ENCODE assay signal across 20 mouse cellular contexts in the genomic region with DNA sequence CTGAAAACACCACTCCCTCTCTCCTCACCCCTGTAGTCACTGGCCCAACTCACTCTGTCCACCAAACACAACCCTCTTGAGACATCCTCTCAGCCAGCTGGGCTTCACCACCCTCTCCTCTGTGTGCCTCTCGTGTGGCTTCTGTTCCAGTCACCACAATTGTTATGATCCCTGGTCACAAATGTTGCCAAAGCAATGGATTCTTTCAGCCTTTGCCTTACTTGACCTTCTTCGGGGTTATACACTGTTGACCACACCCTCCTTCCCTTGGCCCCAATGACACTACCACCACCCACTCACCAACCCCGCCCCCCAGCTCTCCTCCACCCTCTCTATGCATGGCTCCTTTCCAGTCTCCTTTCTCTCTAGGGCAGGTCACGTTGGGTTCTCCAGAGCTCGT. TPM values are rescaled to one million over a fixed set of nuclear protein-coding genes. Genes with fewer than 3 reads are reported as not detected.
DNase-seq lines count a peak whose midpoint lies in the region; ATAC-seq lines count a peak whose summit lies in the region.
"Had no signal": no experiment of that assay in that cellular context is flagged by ENCODE, and none has a peak within 500 bp of the region (broad histone marks: within the 10 kb centered on the region; RNA-seq: fewer than 3 reads in every experiment).

No protein-coding gene starts in this region.

- H3K9me3 ChIP-seq in liver, embryonic 11.5 days (ENCODE audit: control insufficient read depth, low read length), result no peaks in the 10 kb centered on the region
- H3K9me3 ChIP-seq: embryonic facial prominence, embryonic 12.5 days; forebrain, embryonic 15.5 days; kidney, embryonic 15.5 days; liver, embryonic 13.5 days had no signal

- peak; percentile 73 for DNase-seq in adrenal gland, postnatal 14 days
- no peak for DNase-seq in adrenal gland, postnatal 4 days (ENCODE audit: low spot score in 2 of 2)
- peak; percentile 19 for DNase-seq in ES-CJ7 (ENCODE audit: low read depth, low spot score)
- DNase-seq in gastrocnemius, postnatal 25 days, result peak; percentile 74
- DNase-seq in lung, postnatal 14 days, result peak; percentile 68
- DNase-seq in liver, embryonic 11.5 days (ENCODE audit: low spot score), result no peak
- no peak for DNase-seq in thymus, postnatal 10 days (ENCODE audit: low spot score in 2 of 2)
- no peak for DNase-seq in right cerebral cortex, postnatal 10 days (ENCODE audit: low spot score in 2 of 2)
- DNase-seq: cerebellum, postnatal 14 days; layer of hippocampus, adult 9-11 months; liver, embryonic 13.5 days; spleen, adult 18-20 months; thymus, adult 18-20 months had no signal

- no peak overlapping the region for H3K9ac ChIP-seq in liver, embryonic 11.5 days (ENCODE audit: low read depth, low read length)
- H3K9ac ChIP-seq: embryonic facial prominence, embryonic 12.5 days; forebrain, embryonic 15.5 days; heart, embryonic 13.5 days; kidney, embryonic 15.5 days; liver, embryonic 13.5 days had no signal

- H3K27ac ChIP-seq in liver, embryonic 11.5 days (ENCODE audit: low read depth, low read length), result no peak overlapping the region
- H3K27ac ChIP-seq: embryonic facial prominence, embryonic 12.5 days; forebrain, embryonic 15.5 days; heart, embryonic 13.5 days; kidney, embryonic 15.5 days; liver, embryonic 13.5 days had no signal

- H3K27me3 ChIP-seq in liver, embryonic 11.5 days (replicated peaks; ENCODE audit: control insufficient read depth, insufficient read depth, low read length), result no peaks in the 10 kb centered on the region
- H3K27me3 ChIP-seq: embryonic facial prominence, embryonic 12.5 days; forebrain, embryonic 15.5 days; heart, embryonic 13.5 days; kidney, embryonic 15.5 days; liver, embryonic 13.5 days had no signal

- no peak overlapping the region for H3K4me3 ChIP-seq in liver, embryonic 11.5 days (ENCODE audit: low read depth, low read length)
- H3K4me3 ChIP-seq: embryonic facial prominence, embryonic 12.5 days; forebrain, embryonic 15.5 days; heart, embryonic 13.5 days; kidney, embryonic 15.5 days; liver, embryonic 13.5 days; megakaryocyte, embryonic 14.5 days; myocyte had no signal

- 83% methylated on average over 5 of the region's 5 CpGs for WGBS in liver, embryonic 11.5 days

- H3K4me1 ChIP-seq in liver, embryonic 11.5 days (replicated peaks; ENCODE audit: control insufficient read depth, insufficient read depth, low read length), result no peaks in the 10 kb centered on the region
- H3K4me1 ChIP-seq: embryonic facial prominence, embryonic 12.5 days; liver, embryonic 13.5 days had no signal

- ATAC-seq in liver, embryonic 11.5 days (replicated peaks; ENCODE audit: low FRiP score), result no peak
- ATAC-seq: forebrain, embryonic 15.5 days; hindbrain, embryonic 16.5 days had no signal

- no peaks in the 10 kb centered on the region for H3K36me3 ChIP-seq in liver, embryonic 11.5 days (ENCODE audit: control insufficient read depth, insufficient read depth, low read length)
- H3K36me3 ChIP-seq: embryonic facial prominence, embryonic 12.5 days; forebrain, embryonic 15.5 days; heart, embryonic 13.5 days; kidney, embryonic 15.5 days; liver, embryonic 13.5 days had no signal

- H3K4me2 ChIP-seq in liver, embryonic 11.5 days, result no peak overlapping the region
- H3K4me2 ChIP-seq: embryonic facial prominence, embryonic 12.5 days; forebrain, embryonic 15.5 days; heart, embryonic 13.5 days; kidney, embryonic 15.5 days; liver, embryonic 13.5 days had no signal

RNA-seq across cellular contexts. Expression of a gene that starts 6.3 kb away (rescaled TPM):
- total RNA-seq in adrenal gland, postnatal 14 days (2021), result 87.2 and 88.6 TPM in 2 replicates
- total RNA-seq in adrenal gland, postnatal 4 days (2021), result 10 to 100 TPM; 81.5 to 84.5 TPM
- total RNA-seq in gastrocnemius, postnatal 25 days (2021), result 10 to 100 TPM; 46.0 to 47.0 TPM
- 14.6 and 17.7 TPM in 2 replicates for polyA plus RNA-seq in liver, embryonic 11.5 days (2014; fragmentation: Nextera tagmentation; extraction: Ambion mirVana)

Comparison
In these comparisons a context has a peak if more than half of its experiments do, and no peak if none do; other contexts are left out.
1. DNase-seq: peak in adrenal gland, postnatal 14 days (single experiment), ES-CJ7 (single experiment), gastrocnemius, postnatal 25 days (single experiment) and lung, postnatal 14 days (single experiment); none in adrenal gland, postnatal 4 days (0 of 2), liver, embryonic 11.5 days (single experiment), thymus, postnatal 10 days (0 of 2) and right cerebral cortex, postnatal 10 days (0 of 2).